Mouse (Mus musculus) myocyte (in vitro differentiated cells): ENCODE data around the gene Taf8. TPM values are rescaled to one million over a fixed set of nuclear protein-coding genes. Genes with fewer than 3 reads are reported as not detected.

ENCODE experiments used
- H3K27me3 ChIP-seq: one replicate; pipeline ENCODE4 v1.6.1; 2011; ENCODE audit not compliant: control insufficient read depth, insufficient read depth, insufficient read length
- H3K36me3 ChIP-seq: one replicate; pipeline ENCODE4 v1.6.1; 2011; ENCODE audit not compliant: control insufficient read depth, insufficient read depth
- H3K4me2 ChIP-seq: one replicate; pipeline ENCODE4 v1.6.1; 2011; ENCODE audit warnings: low read depth, control low read depth
- H3K4me3 ChIP-seq: one replicate; pipeline ENCODE4 v1.5.1; 2011; ENCODE audit warnings: mild to moderate bottlenecking, control low read depth, moderate library complexity
- H3K79me2 ChIP-seq: one replicate; pipeline ENCODE4 v1.6.1; 2011; ENCODE audit not compliant: control insufficient read depth, insufficient read depth
- H3ac ChIP-seq: one replicate; pipeline ENCODE4 v1.6.1; 2011; ENCODE audit not compliant: control insufficient read depth, insufficient read length
- CEBPB ChIP-seq: IDR thresholded peaks from 2 replicates; pipeline ENCODE4 v1.6.1; 2011; ENCODE audit warnings: mild to moderate bottlenecking, moderate library complexity; ENCODE audit not compliant: poor library complexity, insufficient read depth, severe bottlenecking
- E2F4 ChIP-seq: IDR thresholded peaks from one replicate; pipeline ENCODE4 v1.6.1; 2011; ENCODE audit warnings: mild to moderate bottlenecking, control low read depth, moderate library complexity; ENCODE audit not compliant: insufficient read depth
- MAX ChIP-seq: IDR thresholded peaks from one replicate; pipeline ENCODE4 v1.6.1; 2011; ENCODE audit warnings: low read depth, mild to moderate bottlenecking, control low read depth
- MYOD1 ChIP-seq, 3 experiments: IDR thresholded peaks; one replicate each; pipeline ENCODE4 v1.6.1; 2011; ENCODE audit warnings: control low read depth in 2 of 3, low read depth in 2 of 3, mild to moderate bottlenecking in 2 of 3, moderate library complexity in 1 of 3; ENCODE audit not compliant: insufficient read length in 2 of 3, control insufficient read depth in 1 of 3
- MYOG ChIP-seq, 3 experiments: IDR thresholded peaks; one replicate each; pipeline ENCODE4 v1.6.1; 2011; ENCODE audit warnings: control low read depth in 2 of 3, low read depth in 2 of 3, mild to moderate bottlenecking in 2 of 3; ENCODE audit not compliant: insufficient read length in 2 of 3, control insufficient read depth in 1 of 3, insufficient read depth in 1 of 3
- POLR2A ChIP-seq: IDR thresholded peaks from one replicate; pipeline ENCODE4 v1.6.1; 2011; ENCODE audit warnings: low read depth, mild to moderate bottlenecking, control low read depth, moderate library complexity; ENCODE audit not compliant: insufficient read length
- POLR2AphosphoS2 ChIP-seq: IDR thresholded peaks from one replicate; pipeline ENCODE4 v1.6.1; 2011; ENCODE audit warnings: low read depth, control low read depth; ENCODE audit not compliant: insufficient read length
- REST ChIP-seq: IDR thresholded peaks from one replicate; pipeline ENCODE4 v1.6.1; 2011; ENCODE audit warnings: mild to moderate bottlenecking, control low read depth, moderate library complexity; ENCODE audit not compliant: insufficient read depth, insufficient read length
- SRF ChIP-seq: IDR thresholded peaks from one replicate; pipeline ENCODE4 v1.6.1; 2011; ENCODE audit warnings: low read depth; ENCODE audit not compliant: control insufficient read depth, insufficient read length
- TCF12 ChIP-seq: IDR thresholded peaks from one replicate; pipeline ENCODE4 v1.6.1; 2011; ENCODE audit warnings: mild to moderate bottlenecking, control low read depth; ENCODE audit not compliant: poor library complexity, insufficient read depth, severe bottlenecking
- TCF3 ChIP-seq: IDR thresholded peaks from one replicate; pipeline ENCODE4 v1.6.1; 2011; ENCODE audit warnings: low read depth, control low read depth; ENCODE audit not compliant: insufficient read length
- USF1 ChIP-seq: IDR thresholded peaks from one replicate; pipeline ENCODE4 v1.6.1; 2011; ENCODE audit warnings: low read depth, mild to moderate bottlenecking, control low read depth, moderate library complexity
- polyA plus RNA-seq: library from polyadenylated mRNA; unstranded; fragments of >200 nt; fragmentation: generic; extraction: Trizol; gene quantifications from one replicate; pipeline ENCODE4 v1.2.1, GENCODE M21; 2012; ENCODE audit warnings: missing spikeins

The Taf8 gene
- polyA plus RNA-seq, 1 experiment: 13.4 TPM

DNA sequence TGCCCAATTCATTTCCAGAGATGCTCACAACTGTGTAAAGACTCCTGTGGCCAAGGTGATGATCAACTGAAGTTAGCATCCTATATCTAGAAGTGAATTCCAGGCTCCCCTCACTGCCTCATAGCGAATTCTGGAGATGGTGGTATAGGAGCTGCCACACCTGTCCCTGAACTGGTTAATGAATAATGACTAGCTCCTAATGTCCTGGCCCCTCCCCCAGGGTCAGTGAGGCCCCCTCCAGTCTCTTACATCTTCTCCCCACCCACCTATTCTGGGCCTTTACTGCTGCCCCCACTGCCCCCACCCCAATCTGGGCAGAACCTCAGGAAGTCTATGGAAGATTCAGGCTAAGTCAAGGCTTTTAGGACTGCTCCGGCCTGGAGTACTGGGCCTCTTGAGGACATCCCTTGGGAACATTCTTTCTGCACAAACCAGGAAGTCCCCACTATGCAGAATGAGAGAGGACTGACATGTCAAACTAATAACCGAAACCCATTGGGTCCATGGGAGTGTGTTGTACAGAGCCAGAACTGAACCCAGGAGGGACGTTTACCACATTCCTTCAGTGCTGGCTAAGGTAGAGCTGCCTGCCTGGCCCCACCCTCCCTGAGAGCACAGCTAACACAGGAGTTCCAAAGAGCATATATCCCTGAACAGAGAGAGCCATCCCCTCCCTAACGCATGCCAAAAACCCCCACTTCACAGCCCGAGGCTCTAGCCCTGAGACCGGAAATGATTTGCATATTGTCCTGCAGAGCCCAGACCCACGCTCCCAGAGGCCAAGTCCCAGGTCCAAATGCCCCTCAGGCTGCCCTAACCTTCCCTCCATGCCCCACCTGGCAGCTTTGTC, 53.3 kb downstream of the Taf8 start:
- Histone ChIP-seq H3K27me3 (peaks cover 16% of the 10 kb centered on the region), H3K36me3 (no peaks in the 10 kb centered on the region), H3K4me2 (no peak overlapping the region), H3K4me3 (no peak overlapping the region), H3K79me2 (no peaks in the 10 kb centered on the region), H3ac (no peak overlapping the region)
- TF ChIP-seq MYOG (IDR thresholded peaks at IDR 0.05; ENCODE audit: control insufficient read depth in 1 of 3, insufficient read depth in 1 of 3, insufficient read length in 2 of 3, low read depth in 2 of 3) (no peak), E2F4 (no peak), CEBPB (no peak), SRF (no peak), USF1 (no peak), TCF3 (no peak), POLR2A (no peak), REST (no peak), POLR2AphosphoS2 (no peak), TCF12 (no peak), MYOD1 (IDR thresholded peaks at IDR 0.05; ENCODE audit: control insufficient read depth in 1 of 3, insufficient read length in 2 of 3, low read depth in 2 of 3) (no peak), MAX (no peak)

DNA sequence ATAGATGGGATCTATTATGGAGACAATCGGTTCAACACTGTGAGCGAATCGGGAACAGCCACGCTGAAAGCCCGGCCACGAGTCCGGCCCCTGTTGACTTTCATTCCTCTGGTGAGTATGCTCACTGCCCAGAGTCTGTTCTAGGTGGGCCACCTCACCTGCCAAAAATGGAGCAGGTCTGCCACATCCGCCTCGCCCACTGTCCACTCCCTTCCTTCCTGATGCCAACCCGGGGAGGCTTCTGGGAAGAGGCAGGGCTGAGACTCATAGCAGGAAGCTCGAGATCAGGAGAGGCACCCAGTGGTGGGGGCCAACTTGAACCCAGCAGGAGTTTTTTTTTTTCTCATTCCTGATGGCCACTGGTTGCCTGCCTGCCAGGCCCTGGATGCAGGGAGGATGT, 55.5 kb downstream of the Taf8 start:
- no peak for TF ChIP-seq REST
- H3K4me3 ChIP-seq: no peak overlapping the region
- H3K27me3 ChIP-seq: peaks cover 12% of the 10 kb centered on the region
- no peaks in the 10 kb centered on the region for H3K36me3 ChIP-seq
- no peak overlapping the region for H3ac ChIP-seq
- H3K4me2 ChIP-seq: no peak overlapping the region
- no peaks in the 10 kb centered on the region for H3K79me2 ChIP-seq

DNA sequence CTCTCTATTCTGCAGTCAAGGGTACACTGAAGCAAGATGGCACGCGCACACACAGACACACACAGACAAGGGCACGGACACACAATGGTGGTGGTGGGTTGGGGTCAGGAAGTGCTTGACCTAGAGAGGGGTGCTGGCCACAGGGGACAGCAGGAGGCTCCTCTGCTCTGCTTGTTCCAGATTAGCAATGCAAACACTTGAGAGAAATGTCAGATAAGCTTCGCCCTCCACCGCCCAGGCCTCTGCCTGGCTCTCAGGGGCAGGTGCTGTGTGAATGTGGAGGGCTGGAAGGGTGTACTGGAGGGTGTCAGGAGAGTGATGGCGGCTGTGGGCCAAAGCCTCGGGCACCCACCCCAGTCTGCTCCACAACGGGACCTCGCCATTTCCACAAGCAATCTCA, 56.1 kb downstream of the Taf8 start:
- H3K4me2 ChIP-seq: no peak overlapping the region
- H3ac ChIP-seq: no peak overlapping the region

DNA sequence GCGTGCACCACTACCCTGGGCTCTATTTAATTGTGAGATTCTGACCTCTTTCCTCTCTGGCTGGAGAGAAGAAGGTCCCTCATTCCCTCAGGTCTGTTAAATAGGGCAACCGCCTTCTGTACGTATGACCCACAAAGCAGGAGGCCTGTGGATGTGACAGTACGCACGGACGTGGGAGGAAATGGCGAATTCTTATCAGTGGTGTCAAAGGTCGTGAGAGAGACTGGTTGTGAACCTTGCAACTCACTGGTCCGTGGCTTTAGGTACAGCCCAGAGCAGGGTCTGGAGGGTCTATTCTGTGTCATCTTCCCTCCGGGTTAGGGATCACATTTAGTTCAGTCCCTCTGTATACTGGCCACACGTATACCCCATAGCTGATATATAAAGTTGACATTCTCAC, 56.6 kb downstream of the Taf8 start:
- H3ac ChIP-seq: no peak overlapping the region
- no peaks in the 10 kb centered on the region for H3K36me3 ChIP-seq
- H3K27me3 ChIP-seq: peaks cover 12% of the 10 kb centered on the region
- TF ChIP-seq POLR2A (no peak), TCF3 (no peak), MAX (no peak), TCF12 (no peak), POLR2AphosphoS2 (no peak), MYOD1 (IDR thresholded peaks at IDR 0.05; ENCODE audit: control insufficient read depth in 1 of 3, insufficient read length in 2 of 3, low read depth in 2 of 3) (no peak), SRF (no peak), REST (no peak), MYOG (IDR thresholded peaks at IDR 0.05; ENCODE audit: control insufficient read depth in 1 of 3, insufficient read depth in 1 of 3, insufficient read length in 2 of 3, low read depth in 2 of 3) (no peak), E2F4 (no peak), CEBPB (no peak), USF1 (no peak)
- no peaks in the 10 kb centered on the region for H3K79me2 ChIP-seq
- no peak overlapping the region for H3K4me3 ChIP-seq
- H3K4me2 ChIP-seq: no peak overlapping the region

More for the DNA sequence above, 56.1 kb downstream of the Taf8 start:
- Histone ChIP-seq H3K4me3 (no peak overlapping the region), H3K36me3 (no peaks in the 10 kb centered on the region), H3K27me3 (peaks cover 12% of the 10 kb centered on the region), H3K79me2 (no peaks in the 10 kb centered on the region)
- TF ChIP-seq MYOD1 (IDR thresholded peaks at IDR 0.05; ENCODE audit: control insufficient read depth in 1 of 3, insufficient read length in 2 of 3, low read depth in 2 of 3): no peak
- no peak for TF ChIP-seq E2F4
- no peak for TF ChIP-seq SRF
- no peak for TF ChIP-seq REST

DNA sequence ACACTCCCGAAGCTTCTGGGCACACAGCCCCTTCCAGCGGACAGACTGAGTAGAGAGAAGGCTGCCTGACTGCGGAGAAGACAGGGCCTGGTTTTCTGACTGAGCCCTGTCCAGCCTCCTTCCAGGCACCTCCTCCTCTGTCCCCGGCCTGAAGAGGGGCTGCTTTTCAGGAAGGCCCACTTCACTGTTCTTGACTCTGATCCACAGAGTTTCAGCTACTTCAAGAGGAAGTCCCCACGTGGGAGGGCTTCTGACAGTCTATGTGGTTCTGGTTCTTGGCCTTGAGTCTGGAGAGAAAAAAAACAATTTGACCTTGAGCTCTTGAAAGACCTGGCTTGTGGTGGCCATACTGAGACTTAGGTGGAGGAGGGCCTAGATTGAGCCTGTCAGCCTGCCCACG, 58.0 kb downstream of the Taf8 start:
- Histone ChIP-seq H3K4me2 (no peak overlapping the region), H3K4me3 (no peak overlapping the region), H3K79me2 (no peaks in the 10 kb centered on the region), H3K27me3 (peaks cover 12% of the 10 kb centered on the region), H3ac (no peak overlapping the region), H3K36me3 (no peaks in the 10 kb centered on the region)
- TF ChIP-seq MYOD1 (IDR thresholded peaks at IDR 0.05; ENCODE audit: control insufficient read depth in 1 of 3, insufficient read length in 2 of 3, low read depth in 2 of 3): no peak
- TF ChIP-seq E2F4: no peak
- no peak for TF ChIP-seq TCF12
- no peak for TF ChIP-seq POLR2AphosphoS2
- TF ChIP-seq REST: no peak
- no peak for TF ChIP-seq MYOG (IDR thresholded peaks at IDR 0.05; ENCODE audit: control insufficient read depth in 1 of 3, insufficient read depth in 1 of 3, insufficient read length in 2 of 3, low read depth in 2 of 3)
- TF ChIP-seq TCF3: no peak
- TF ChIP-seq POLR2A: no peak
- no peak for TF ChIP-seq CEBPB
- TF ChIP-seq MAX: no peak
- no peak for TF ChIP-seq SRF
- TF ChIP-seq USF1: no peak
